Mouse (Mus musculus) frontal cortex, postnatal 25 days (tissue): Measurements from ENCODE around the gene Sulf2.

ENCODE experiments used
- DNase-seq, 2 experiments: peaks; one replicate each; pipeline ENCODE4 v3.0.0; 2022; ENCODE audit warnings: low spot score in 2 of 2

The Sulf2 gene

GRCm38 (mm10) chr2:166059684-166060423 lies 95.6 kb downstream of the Sulf2 start:
- DNase-seq, result no peak

GRCm38 (mm10) chr2:166054002-166054539 lies 101.4 kb downstream of the Sulf2 start:
- DNase-seq, result no peak

- DNase-seq, result no peak
Measured at GRCm38 (mm10) chr2:166051966-166052365, 103.5 kb downstream of the Sulf2 start.

GRCm38 (mm10) chr2:166051421-166051820 lies 104.0 kb downstream of the Sulf2 start:
- no peak for DNase-seq

- DNase-seq, result no peak
Measured at GRCm38 (mm10) chr2:166048852-166049251, 106.6 kb downstream of the Sulf2 start.

GRCm38 (mm10) chr2:166047931-166048330 lies 107.5 kb downstream of the Sulf2 start:
- no peak for DNase-seq

- no peak for DNase-seq
Measured at GRCm38 (mm10) chr2:166045549-166046501, 109.6 kb downstream of the Sulf2 start.

- DNase-seq, result no peak
Measured at GRCm38 (mm10) chr2:166045006-166045405, 110.5 kb downstream of the Sulf2 start.

GRCm38 (mm10) chr2:166042542-166042941 lies 112.9 kb downstream of the Sulf2 start:
- no peak for DNase-seq

GRCm38 (mm10) chr2:166039681-166040080 lies 115.8 kb downstream of the Sulf2 start:
- DNase-seq, result no peak

GRCm38 (mm10) chr2:166035725-166036124 lies 119.7 kb downstream of the Sulf2 start:
- peak in 1 of 2 experiments; percentile 32 for DNase-seq

GRCm38 (mm10) chr2:166034967-166035490 lies 120.4 kb downstream of the Sulf2 start:
- DNase-seq, result no peak

GRCm38 (mm10) chr2:166032628-166033027 lies 122.8 kb downstream of the Sulf2 start:
- no peak for DNase-seq

GRCm38 (mm10) chr2:166031120-166031929 lies 124.1 kb downstream of the Sulf2 start:
- no peak for DNase-seq

- DNase-seq, result no peak
Measured at GRCm38 (mm10) chr2:166030256-166030995, 125.0 kb downstream of the Sulf2 start.

GRCm38 (mm10) chr2:166029232-166029631 lies 126.2 kb downstream of the Sulf2 start:
- DNase-seq, result no peak

- DNase-seq, result no peak
Measured at GRCm38 (mm10) chr2:166027834-166028233, 127.6 kb downstream of the Sulf2 start.

- no peak for DNase-seq
Measured at GRCm38 (mm10) chr2:166025943-166026342, 129.5 kb downstream of the Sulf2 start.

GRCm38 (mm10) chr2:166024621-166025020 lies 130.8 kb downstream of the Sulf2 start:
- DNase-seq, result no peak

- no peak for DNase-seq
Measured at GRCm38 (mm10) chr2:166024079-166024478, 131.4 kb downstream of the Sulf2 start.
